Mouse (Mus musculus) cerebellum, postnatal 36 days (tissue): ENCODE results near the gene Fbxo45.
A peak's percentile ranks its signal among the peaks of the same experiment; 100 is the strongest.

Source experiments
- DNase-seq, 2 experiments: peaks; one replicate each; pipeline ENCODE4 v3.0.0; 2021 to 2022; ENCODE audit warnings: mixed read lengths in 2 of 2

Fbxo45 gene

GRCm38 (mm10) chr16:32201004-32201325 lies 46.0 kb downstream of the Fbxo45 start:
- no peak for DNase-seq

GRCm38 (mm10) chr16:32200256-32201003 lies 46.5 kb downstream of the Fbxo45 start:
- peak in 1 of 2 experiments; percentile 11 for DNase-seq

- DNase-seq = no peak
Measured at GRCm38 (mm10) chr16:32190011-32190441, 56.9 kb downstream of the Fbxo45 start.

- no peak for DNase-seq
Measured at GRCm38 (mm10) chr16:32189109-32189508, 57.8 kb downstream of the Fbxo45 start.

GRCm38 (mm10) chr16:32186056-32186455 lies 60.9 kb downstream of the Fbxo45 start:
- peak; percentile 70 for DNase-seq
